Mouse (Mus musculus) frontal cortex, postnatal 25 days (tissue): ENCODE measurements around the gene Calhm1.
"Not testable (repeated sequence)": the region's sequence is repeated elsewhere in the genome, so short reads cannot be mapped to it uniquely, and the experiment has no call there.

ENCODE experiments used
- DNase-seq, 2 experiments: peaks; one replicate each; pipeline ENCODE4 v3.0.0; 2022; ENCODE audit warnings: low spot score in 2 of 2

Calhm1 gene

DNA sequence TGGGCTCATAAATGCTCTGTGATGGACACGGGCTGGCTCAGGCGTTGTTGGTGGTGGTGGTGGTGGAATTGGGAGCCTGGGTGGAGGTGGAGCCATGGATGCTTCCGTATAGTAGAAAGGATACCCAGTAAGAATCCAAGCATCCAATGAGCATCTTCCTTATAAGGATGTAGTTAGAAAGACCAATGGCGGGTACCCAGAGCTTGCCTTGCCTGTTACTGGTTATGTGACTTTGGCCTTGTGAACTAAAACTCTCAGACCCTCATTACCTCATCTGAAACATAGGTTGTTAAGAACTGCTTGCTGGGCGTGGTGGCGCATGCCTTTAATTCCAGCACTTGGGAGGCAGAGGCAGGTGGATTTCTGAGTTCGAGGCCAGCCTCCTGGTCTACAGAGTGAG, 9.7 kb upstream of the Calhm1 start:
- DNase-seq: no peak

- no peak for DNase-seq
These were observed 8.0 kb upstream of the Calhm1 start for GRCm38 (mm10) chr19:47152062-47152369.

GRCm38 (mm10) chr19:47151332-47152061, 7.4 kb upstream of the Calhm1 start:
- DNase-seq: no peak

DNA sequence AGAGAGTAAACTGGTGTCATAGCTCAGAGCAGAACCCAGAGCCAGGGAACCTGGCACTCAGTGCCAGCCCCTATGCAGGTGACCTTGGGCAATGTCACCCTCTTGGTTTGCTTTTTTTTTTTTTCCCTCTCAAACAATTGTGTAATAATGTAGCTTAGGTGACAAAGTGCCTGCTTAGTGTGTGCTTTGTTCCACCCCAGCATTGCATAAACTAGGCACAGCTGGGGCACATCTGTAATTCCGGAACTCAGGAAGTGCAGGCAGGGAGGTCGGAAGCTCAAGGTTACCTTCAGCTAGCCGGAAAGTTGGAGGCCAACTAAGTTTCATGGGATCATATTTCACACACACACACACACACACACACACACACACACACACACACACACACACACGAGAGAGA, 5.8 kb upstream of the Calhm1 start:
- no peak for DNase-seq

- no peak for DNase-seq
These were observed 4.3 kb upstream of the Calhm1 start for GRCm38 (mm10) chr19:47148267-47148847.

GRCm38 (mm10) chr19:47142438-47142837, 1.6 kb downstream of the Calhm1 start:
- no peak for DNase-seq

DNA sequence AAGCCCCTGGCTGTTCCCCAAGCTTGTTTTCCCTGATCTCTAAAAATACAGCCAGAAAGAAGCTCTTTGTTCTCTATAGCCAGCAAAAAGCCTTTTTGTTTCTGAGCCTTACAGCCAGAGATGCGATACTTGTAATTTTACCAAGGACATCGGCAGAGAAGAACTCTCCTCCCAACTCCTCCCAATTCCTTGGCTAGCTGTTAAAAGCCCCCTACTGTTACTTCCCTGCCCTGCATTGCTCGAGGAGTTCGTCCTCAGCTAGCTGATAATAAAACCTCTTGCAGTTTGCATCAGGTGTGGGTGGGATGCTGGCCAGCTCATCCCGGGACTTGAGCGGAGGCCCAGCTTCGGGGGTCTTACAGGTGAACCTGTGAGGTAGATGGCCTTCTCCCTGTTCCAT, 4.4 kb downstream of the Calhm1 start:
- DNase-seq: not testable (repeated sequence)

DNA sequence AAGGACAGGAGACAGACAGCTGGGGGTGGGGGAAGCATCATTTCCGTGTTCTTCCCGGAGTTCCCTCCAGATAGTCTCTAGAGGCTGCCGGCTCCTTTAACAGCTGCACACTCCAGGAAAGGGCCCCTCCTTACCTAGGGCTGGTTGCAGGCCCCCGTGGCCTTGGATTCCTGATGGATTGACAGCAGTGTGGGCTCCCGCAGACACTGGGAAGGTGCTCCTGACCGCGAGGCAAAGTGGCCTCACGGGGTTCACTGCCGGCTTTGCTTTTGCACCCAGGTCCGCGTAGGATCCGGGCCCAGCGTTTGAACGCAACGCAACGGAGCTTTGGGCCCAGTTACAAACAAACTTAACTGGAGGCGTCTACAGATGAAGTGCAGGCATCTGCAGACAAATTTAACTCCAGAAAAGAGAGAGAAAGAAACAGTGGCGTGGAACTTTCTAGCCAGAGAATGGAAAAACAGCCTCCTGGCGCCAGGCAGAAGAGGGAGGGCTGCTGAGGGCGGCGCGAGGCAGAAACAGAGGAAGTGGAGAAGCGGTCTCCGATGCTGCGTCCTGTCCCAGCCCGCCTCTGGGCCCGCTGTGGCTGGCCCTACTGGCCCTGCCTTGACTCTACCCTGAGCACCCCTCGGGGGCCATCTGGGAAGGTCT, 6.2 kb downstream of the Calhm1 start, which contains the start of gene Calhm2:
Gene Calhm2, minus strand, starts transcription at position 524 of the 651 bp plus-strand sequence.
- peak in 1 of 2 experiments; percentile 33 for DNase-seq

DNA sequence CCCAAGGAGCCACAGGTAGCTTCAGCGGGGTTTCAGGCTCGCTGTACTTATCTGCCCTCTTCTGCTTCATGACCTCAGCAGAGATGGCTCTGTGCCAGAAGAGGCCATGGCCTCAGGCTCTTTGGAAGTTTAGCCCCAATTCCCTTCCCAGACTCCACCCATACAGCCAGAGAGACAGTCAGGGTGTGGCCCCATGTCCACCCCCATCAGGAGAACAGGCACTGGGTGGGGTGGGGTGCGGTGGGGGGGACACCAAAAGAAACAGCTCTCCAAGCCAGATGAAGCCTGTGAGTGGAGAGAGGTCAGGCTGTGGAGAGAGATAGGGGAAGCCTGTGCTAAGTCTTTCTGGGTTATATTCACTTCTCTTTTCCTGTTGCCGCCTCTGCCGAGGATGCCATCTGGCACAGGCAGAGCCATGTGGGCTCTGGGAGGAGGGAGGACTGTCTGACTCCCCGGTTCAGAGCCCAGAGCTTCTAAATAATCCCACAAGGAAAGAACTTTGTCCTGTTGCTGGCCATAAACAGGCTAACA, 6.9 kb downstream of the Calhm1 start:
- DNase-seq: no peak

DNA sequence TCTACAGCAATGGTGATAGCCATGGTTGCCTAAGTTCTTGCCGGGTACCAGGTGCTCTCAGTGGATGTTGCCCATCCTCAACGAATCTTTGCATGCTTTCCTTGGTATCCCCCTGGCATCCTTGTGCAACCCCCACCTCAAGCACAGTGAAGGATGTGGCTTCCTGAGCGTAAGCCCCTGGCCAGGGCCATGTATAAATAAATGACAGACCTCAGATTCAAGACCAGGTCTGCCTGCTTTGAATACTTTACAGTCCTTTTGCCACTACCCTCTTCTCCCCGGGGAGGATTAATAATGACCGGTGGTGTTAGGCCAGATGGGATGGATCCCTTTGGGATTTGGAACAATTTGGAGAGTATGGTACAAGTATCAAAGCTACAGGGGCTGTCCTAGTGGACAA, 7.9 kb downstream of the Calhm1 start:
- DNase-seq: no peak

- DNase-seq: no peak
These were observed 8.5 kb downstream of the Calhm1 start for GRCm38 (mm10) chr19:47135568-47135967.

GRCm38 (mm10) chr19:47133161-47133560, 10.9 kb downstream of the Calhm1 start:
- DNase-seq: no peak

- DNase-seq: no peak
These were observed 13.4 kb downstream of the Calhm1 start for GRCm38 (mm10) chr19:47130551-47131125.

DNA sequence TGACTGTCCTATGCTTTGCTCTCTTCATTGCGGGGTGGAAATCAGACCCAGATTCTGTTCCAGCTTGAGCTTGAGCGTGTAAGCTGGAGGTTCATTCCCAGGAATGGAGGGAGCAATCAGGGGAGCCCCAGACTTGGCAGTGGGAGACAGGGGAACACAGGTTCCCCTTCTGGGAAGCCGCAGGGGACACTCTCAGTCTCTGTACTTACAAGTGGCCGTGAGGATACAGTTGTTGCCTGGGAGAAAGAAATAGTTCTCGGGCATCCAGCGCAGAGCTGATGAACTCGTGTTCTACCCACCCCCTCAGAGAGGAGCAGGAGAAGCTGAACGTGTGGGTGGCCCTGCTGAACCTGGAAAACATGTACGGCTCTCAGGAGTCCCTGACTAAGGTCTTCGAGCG, 15.2 kb downstream of the Calhm1 start:
- DNase-seq: no peak

- DNase-seq: no peak
These were observed 15.9 kb downstream of the Calhm1 start for GRCm38 (mm10) chr19:47128164-47128563.

GRCm38 (mm10) chr19:47122802-47123201, 21.3 kb downstream of the Calhm1 start:
- DNase-seq: no peak

DNA sequence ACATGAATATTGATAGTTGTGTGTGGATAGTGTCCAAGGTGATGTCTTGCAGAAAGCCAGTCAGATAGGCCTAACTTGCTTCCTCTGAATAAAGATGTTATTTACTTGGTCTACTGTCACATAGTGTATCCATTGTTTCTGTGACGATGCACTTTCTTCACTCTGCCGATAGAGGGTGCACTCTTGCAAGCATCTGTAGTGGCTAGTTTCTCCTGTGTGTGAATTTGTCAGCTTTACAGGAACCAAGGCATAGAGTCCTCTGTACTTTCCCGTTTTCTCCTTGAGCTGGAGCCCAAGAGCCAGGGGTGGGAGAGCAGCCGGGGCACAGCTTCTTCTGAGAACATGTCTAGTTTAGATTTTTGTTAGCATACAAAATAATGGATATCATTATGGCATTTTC, 23.0 kb downstream of the Calhm1 start:
- DNase-seq: no peak

DNA sequence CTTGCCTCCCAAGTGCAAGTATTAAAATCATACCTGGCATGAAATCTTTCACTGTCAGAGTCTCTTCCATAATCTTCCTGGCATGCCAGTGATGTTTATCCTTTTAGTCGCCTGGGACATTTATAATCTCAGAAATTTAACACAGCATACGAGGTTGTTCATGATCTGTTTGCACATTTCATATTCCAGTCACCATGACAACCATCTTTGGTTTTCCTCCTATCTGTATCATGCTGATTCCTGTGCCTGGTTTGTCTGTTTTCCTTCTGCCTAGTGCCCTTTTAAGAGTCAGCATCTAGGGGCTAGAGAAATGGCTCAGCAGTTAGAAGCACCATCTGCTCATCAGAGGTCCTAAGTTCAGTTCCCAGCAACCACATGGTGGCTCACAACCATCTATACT, 25.4 kb downstream of the Calhm1 start:
- no peak for DNase-seq

GRCm38 (mm10) chr19:47104641-47105271, 39.3 kb downstream of the Calhm1 start:
- no peak for DNase-seq

DNA sequence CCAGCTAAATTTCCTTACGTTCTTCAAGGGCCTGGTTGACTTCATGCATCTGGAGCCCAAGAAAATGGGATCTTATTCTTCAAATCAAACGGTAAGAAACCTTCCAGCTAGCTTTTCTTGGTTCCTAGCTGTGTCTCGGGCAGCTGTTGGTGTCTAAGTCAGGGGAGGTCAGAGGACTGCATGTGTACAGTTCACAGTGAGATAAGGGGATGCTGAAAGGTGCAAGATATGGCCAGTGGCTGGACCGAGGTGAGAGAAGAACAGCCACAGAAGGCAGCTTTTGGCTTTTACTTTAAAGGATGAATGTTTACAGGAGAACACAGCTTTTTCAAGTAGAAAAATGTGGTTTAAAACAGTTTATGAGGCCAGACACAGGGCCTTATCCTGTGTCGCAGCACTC, 43.0 kb downstream of the Calhm1 start:
- DNase-seq: no peak
